Mouse (Mus musculus) urinary bladder, adult 2 months (tissue): ENCODE results near the gene Chchd1. TPM values are rescaled to one million over a fixed set of nuclear protein-coding genes. Genes with fewer than 3 reads are reported as not detected.
"Not testable (repeated sequence)": the region's sequence is repeated elsewhere in the genome, so short reads cannot be mapped to it uniquely, and the experiment has no call there.

ENCODE experiments used
- DNase-seq: peaks from one replicate; pipeline ENCODE4 v3.0.0; 2022; ENCODE audit warnings: low spot score
- polyA plus RNA-seq: library from polyadenylated mRNA; depleted of rRNA; stranded (reverse); fragments of >200 nt; gene quantifications from 2 replicates; pipeline ENCODE4 v1.2.3, GENCODE M21; 2012

Chchd1 gene
- polyA plus RNA-seq, 1 experiment = 90.7 TPM

DNA sequence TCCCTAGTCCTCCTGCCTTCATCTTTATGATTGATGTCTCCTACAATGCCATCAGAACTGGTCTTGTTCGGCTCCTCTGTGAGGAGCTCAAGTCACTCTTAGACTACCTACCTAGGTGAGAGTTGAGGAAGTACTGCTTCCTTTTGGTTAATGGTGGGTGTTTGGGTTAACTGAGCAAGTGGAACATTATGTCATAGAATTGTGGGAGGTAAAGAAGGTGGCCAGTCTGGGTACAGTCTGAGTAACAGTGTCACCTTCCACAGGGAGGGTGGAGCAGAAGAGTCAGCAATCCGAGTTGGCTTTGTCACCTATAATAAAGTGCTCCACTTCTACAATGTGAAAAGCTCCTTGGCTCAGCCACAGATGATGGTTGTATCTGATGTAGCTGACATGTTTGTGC, 13.8 kb upstream of the Chchd1 start:
- DNase-seq = no peak

DNA sequence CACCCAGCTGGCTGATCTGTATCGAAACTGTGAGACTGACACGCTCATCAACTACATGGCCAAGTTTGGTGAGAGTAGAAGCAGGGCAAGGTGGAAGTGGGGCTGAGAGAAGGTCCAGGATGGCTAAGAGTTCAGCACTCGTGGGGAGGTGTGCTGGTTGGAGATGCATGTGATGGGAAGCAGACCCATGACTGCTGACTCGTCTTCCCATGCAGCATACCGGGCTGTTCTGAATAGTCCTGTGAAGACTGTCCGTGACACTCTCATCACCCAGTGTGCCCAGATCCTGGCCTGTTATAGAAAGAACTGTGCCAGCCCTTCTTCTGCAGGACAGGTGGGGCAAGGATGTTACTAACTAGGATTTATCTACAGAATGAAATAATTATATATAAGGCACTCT, 11.0 kb upstream of the Chchd1 start:
- no peak for DNase-seq

- DNase-seq = no peak
Observed at GRCm38 (mm10) chr14:20693589-20694101, 9.2 kb upstream of the Chchd1 start.

- no peak for DNase-seq
Observed at GRCm38 (mm10) chr14:20694185-20694883, 8.5 kb upstream of the Chchd1 start.

DNA sequence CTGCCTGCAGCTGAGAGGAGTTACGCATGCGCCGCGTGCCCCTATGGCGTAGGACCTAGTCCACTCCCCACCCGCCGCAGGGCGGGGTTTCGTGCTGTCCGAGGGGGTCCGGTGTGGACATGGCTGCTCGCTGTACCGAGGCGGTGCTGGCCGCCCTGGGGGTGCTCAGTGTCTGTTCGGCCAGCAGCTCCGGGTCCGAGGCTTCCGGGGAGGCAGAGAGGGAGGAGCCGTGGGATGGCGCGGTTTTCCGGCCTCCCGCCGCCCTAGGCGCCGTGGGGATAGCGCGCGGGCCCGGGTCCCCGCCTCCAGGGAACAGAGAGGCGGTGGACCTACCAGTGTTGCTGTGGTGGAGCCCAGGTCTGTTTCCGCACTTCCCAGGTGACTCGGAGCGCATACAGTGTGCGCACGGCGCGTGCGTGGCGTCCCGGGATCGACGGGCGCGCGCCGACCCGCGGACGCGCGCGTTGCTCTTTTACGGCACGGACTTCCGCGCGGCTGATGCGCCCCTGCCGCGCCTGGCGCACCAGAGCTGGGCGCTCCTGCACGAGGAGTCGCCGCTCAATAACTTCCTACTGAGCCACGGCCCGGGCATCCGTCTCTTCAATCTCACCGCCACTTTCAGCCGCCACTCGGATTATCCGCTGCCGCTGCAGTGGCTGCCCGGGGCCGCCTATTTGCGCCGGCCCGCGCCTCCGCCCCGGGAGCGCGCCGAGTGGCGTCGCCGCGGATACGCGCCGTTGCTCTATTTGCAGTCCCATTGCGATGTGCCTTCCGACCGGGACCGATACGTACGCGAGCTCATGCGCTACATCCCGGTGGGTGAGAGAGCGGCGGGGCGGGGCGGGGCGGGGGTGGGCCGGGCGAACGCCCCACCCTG, 7.7 kb upstream of the Chchd1 start, which contains the start of gene Fut11:
TSS of gene Fut11 (plus strand) at position 85 of the 877 bp plus-strand sequence.
- peak; percentile 74 for DNase-seq

DNA sequence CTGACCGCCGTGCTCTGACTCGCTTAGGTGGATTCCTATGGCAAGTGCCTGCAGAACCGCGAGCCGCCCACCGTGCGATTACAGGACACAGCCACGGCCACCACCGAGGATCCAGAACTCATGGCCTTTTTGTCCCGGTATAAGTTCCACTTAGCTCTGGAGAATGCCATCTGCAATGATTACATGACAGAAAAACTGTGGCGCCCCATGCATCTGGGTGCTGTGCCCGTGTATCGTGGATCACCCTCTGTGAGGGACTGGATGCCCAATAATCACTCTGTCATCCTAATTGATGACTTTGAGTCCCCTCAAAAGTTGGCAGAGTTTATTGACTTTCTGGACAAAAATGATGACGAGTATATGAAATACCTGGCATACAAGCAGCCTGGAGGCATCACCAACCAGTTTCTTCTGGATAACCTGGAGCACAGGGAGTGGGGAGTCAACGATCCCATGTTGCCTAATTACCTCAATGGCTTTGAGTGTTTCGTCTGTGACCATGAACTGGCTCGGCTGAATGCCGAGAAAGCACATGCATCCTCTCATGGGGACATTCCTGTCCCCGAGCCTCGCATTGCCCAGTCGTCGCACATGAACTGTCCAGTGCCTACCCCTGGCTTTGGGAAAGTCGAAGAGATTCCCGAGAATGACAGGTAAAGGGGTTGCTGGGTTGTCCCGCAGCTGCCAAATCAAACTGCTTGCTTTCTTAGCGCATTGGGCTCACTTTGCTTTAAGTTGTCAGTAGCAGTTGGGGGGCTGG, 6.9 kb upstream of the Chchd1 start:
- DNase-seq = no peak

DNA sequence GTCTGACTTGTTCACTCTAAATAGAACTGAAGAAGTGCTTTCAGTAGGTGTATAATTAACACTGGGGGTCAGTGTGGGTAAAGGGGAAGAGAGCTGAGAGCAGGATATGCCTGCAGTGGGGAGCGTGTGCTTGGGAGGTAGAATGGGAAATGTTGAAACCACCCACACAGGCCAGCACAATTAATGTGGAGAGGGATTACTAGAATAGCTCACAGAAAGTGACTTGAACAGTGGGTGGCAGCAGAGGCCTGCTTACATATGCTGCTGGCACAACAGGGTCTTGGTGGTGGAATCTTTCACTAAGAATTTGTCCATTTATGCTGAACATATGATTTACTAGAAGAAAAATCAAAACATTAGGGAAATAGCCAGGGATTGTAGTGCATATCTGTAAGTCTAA, 5.8 kb upstream of the Chchd1 start:
- DNase-seq = no peak

GRCm38 (mm10) chr14:20698515-20698914, 4.3 kb upstream of the Chchd1 start:
- DNase-seq = no peak

- no peak for DNase-seq
Observed at GRCm38 (mm10) chr14:20700362-20700761, 2.4 kb upstream of the Chchd1 start.

GRCm38 (mm10) chr14:20701554-20701953, 1.3 kb upstream of the Chchd1 start:
- DNase-seq = no peak

DNA sequence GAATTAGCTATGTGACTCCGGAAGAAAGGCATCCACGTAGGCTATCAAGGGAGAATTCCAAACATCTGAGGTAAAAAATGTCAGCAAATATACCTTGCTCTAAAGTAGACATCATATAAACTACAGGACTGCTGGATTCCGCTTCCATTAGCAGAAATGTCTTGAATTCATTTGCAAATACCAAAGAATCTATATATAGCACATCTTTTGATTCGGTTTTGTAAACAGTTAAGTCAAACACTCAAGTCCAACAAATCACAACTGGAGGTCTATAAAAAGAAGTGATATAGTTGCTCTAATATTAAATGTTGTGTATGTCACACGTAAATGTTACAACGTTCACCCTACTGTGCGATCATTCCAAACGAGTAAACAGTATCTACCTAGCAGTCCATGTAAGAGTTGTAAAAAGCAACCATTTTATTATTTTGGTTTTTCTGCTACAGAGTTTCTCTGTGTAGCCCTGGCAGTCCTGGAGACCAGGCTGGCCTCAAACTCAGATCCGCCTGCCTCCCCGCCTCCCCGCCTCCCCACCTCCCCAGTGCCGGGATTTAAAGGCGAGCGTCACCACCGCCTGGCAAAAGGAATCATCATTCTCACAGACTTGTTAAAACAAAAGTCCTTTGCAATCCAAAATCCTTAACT, 588 bp upstream of the Chchd1 start:
- no peak for DNase-seq

DNA sequence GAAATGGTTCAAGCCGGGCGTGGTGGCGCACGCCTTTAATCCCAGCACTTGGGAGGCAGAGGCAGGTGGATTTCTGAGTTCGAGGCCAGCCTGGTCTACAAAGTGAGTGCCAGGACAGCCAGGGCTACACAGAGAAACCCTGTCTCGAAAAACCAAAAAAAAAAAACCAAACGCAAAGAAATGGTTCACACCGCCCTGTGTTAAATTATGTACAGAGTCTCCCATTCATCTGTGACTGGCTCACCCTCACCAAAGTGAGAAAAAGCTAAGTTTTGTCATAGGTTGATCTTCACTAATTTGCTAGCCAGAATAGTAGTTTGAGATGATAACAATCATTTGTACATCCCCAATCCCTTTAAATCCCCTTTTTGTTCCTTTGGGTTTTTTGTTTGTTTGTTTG, 655 bp downstream of the Chchd1 start:
- not testable (repeated sequence) for DNase-seq

- DNase-seq = peak; percentile 86
Observed at GRCm38 (mm10) chr14:20707201-20708190, 4.7 kb downstream of the Chchd1 start, which contains the start of gene Zswim8. Zswim8 (plus strand) TSS chr14:20707552.

- DNase-seq = no peak
Observed at GRCm38 (mm10) chr14:20708239-20708638, 5.4 kb downstream of the Chchd1 start.

GRCm38 (mm10) chr14:20713832-20714231, 11.0 kb downstream of the Chchd1 start:
- no peak for DNase-seq

- DNase-seq = no peak
Observed at GRCm38 (mm10) chr14:20718443-20718842, 15.6 kb downstream of the Chchd1 start.

DNA sequence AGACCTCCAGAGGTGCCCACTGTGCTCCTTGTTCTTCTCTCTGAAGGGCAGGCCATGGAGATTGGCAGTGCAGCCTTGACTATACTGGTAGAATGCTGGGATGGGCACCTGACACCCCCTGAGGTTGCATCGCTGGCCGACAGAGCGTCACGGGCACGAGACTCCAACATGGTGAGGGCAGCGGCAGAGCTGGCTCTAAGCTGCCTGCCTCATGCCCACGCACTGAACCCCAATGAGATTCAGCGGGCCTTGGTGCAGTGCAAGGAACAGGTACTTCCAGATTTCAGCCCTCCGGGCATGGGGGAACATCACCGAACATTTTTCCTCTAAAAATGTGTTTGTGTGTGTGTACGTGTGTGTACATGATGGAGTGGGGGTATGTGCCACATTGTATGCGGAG, 17.0 kb downstream of the Chchd1 start:
- no peak for DNase-seq

- no peak for DNase-seq
Observed at GRCm38 (mm10) chr14:20721371-20721770, 18.6 kb downstream of the Chchd1 start.

DNA sequence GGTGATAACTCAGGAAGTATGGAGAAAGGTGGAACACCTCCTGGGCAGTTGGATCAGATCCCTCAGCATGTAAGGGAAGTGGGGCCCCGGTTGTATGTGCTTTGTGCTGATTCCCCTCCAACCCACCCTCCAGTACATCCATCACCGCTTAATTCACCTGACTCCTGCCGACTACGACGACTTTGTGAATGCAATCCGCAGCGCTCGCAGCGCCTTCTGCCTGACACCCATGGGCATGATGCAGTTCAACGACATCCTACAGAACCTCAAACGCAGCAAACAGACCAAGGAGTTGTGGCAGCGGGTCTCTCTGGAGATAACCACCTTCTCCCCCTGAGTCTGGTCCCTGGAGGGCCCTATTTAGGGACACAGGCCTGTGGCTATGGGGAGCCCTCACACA, 20.2 kb downstream of the Chchd1 start:
- DNase-seq = no peak

- DNase-seq = no peak
Observed at GRCm38 (mm10) chr14:20724043-20724442, 21.2 kb downstream of the Chchd1 start.
